Mouse (Mus musculus) intestine, postnatal 0 days (tissue): ENCODE measurements around the gene Ap1s1. TPM values are rescaled to one million over a fixed set of nuclear protein-coding genes. Genes with fewer than 3 reads are reported as not detected.

ENCODE experiments used
- ATAC-seq: fragments of 200-750 bp; cut with Nextera tagmentation; 2 replicates; pipeline ENCODE4 v1.8.0; 2017; ENCODE audit warnings: mild to moderate bottlenecking, moderate TSS enrichment, moderate library complexity
- H3K27ac ChIP-seq: fragments of 300-500 bp; sonication (generic); 2 replicates; pipeline ENCODE4 v1.5.1; 2014; ENCODE audit warnings: mild to moderate bottlenecking, low read depth, low read length, moderate library complexity
- H3K27me3 ChIP-seq: fragments of 300-500 bp; sonication (generic); replicated peaks from 2 replicates; pipeline ENCODE4 v1.6.1; 2014; ENCODE audit warnings: low read length, mixed read lengths; ENCODE audit not compliant: control insufficient read depth, insufficient read depth
- H3K36me3 ChIP-seq: fragments of 300-500 bp; sonication (generic); 2 replicates; pipeline ENCODE4 v1.6.1; 2014; ENCODE audit warnings: mild to moderate bottlenecking, moderate library complexity; ENCODE audit not compliant: control insufficient read depth, insufficient read depth
- H3K4me1 ChIP-seq: fragments of 300-500 bp; sonication (generic); replicated peaks from 2 replicates; pipeline ENCODE4 v1.6.1; 2014; ENCODE audit warnings: antibody characterized with exemption, low read length, mixed read lengths; ENCODE audit not compliant: control insufficient read depth, insufficient read depth
- H3K4me2 ChIP-seq: fragments of 300-500 bp; sonication (generic); replicated peaks from 2 replicates; pipeline ENCODE4 v1.6.1; 2014; ENCODE audit warnings: low read depth, mild to moderate bottlenecking, moderate library complexity
- H3K4me3 ChIP-seq: fragments of 300-500 bp; sonication (generic); 2 replicates; pipeline ENCODE4 v1.5.1; 2014; ENCODE audit warnings: low read depth, low read length
- H3K9ac ChIP-seq: fragments of 300-500 bp; sonication (generic); 2 replicates; pipeline ENCODE4 v1.6.1; 2014; ENCODE audit warnings: mild to moderate bottlenecking, low read depth, low read length
- H3K9me3 ChIP-seq: fragments of 300-500 bp; sonication (generic); 2 replicates; pipeline ENCODE4 v1.6.1; 2016; ENCODE audit warnings: mixed run types; ENCODE audit not compliant: control insufficient read depth
- CTCF ChIP-seq: sonication (generic); IDR thresholded peaks from 2 replicates; pipeline ENCODE4 v1.5.1; 2016; ENCODE audit warnings: low read depth, mild to moderate bottlenecking, control low read depth, antibody characterized with exemption, moderate library complexity
- WGBS: fragments of 180-500 bp; shearing (Covaris S2); extraction: QIAGEN DNeasy Blood & Tissue Kit; methylation state at CpG from one replicate; pipeline ENCODE4 v1.1.7; 2014; 5-methylcytosine and 5-hydroxymethylcytosine counted together
- polyA plus RNA-seq: library from polyadenylated mRNA; unstranded; fragments of >200 nt; fragmentation: Nextera tagmentation; extraction: Ambion mirVana; gene quantifications from 2 replicates; pipeline ENCODE4 v1.2.1, GENCODE M21; 2015

Gene Ap1s1
- polyA plus RNA-seq, 1 experiment from 2014 or later, result 232 TPM

DNA sequence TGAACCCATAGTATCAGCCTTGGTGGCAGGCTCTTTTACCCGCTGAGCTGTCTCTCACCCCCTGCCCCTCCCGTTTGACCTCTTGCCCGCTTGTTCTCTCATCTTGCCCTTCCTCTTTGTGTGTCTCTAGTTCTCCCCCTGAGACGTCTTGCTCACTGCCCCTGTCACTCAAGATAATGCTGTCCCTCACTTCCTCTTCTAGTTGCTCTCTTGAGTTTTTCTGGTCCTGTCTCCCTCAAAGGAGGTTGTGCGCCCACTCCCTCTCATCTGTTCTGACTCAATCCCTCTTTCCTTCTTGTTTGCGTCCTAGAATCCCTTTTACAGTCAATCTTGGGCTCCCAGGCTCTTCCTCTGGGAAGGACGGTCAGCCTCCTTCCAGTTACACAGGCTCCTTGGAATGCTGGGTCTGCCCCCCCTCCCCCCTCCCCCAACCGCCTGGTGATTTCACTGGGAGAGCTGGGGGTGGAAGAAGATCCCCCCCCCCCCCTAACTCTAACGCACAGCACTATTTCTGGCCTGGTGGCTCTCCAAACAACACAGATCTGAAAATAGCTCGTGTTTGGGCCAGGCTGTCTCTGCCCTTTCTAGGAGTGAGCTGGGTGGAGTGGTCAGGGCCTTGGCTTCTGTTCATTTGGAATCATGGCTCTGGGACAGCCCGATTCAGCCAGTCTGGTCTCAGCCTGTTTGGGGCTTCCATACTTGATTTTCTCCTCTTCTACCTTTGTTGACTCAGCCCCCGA is 30.4 kb upstream of the Ap1s1 start:
- no peak overlapping the region; the same call in 1 of the 2 replicates for H3K27ac ChIP-seq
- H3K9ac ChIP-seq, result no peak overlapping the region
- 0 out of 2 replicates have a peak, but pooled peaks cover 7% of the 10 kb centered on the region for H3K4me1 ChIP-seq
- no peak for TF ChIP-seq CTCF
- no peaks in the 10 kb centered on the region for H3K9me3 ChIP-seq
- ATAC-seq, result no peak
- 42% methylated on average over 12 of the region's 12 CpGs for WGBS
- H3K4me2 ChIP-seq, result no peak overlapping the region
- no peaks in the 10 kb centered on the region for H3K36me3 ChIP-seq
- no peak overlapping the region for H3K4me3 ChIP-seq
- H3K27me3 ChIP-seq, result no peaks in the 10 kb centered on the region

DNA sequence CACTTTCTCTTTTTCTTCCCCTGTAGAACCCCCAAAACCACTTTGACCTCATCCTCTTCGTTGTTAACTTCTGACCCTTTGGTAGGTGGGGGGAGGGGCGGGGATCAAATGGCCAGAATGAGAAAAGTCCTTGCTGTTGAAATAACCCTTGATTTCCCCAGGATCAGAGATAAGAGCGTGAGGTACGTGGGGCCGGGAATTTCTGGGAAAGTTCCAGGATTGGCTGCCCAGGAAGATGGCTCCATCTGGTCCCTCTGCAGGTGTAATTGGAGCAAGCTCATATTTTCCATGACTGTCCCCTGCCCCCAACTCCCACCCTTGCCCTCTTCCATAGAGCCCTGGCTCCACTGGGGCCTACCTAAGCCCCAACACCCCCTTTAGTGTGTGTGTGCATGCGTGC is 29.8 kb upstream of the Ap1s1 start:
- H3K27me3 ChIP-seq, result 0 out of 2 replicates have a peak, but pooled peaks cover 3% of the 10 kb centered on the region
- TF ChIP-seq CTCF, result no peak
- WGBS, result 47% methylated on average over 6 of the region's 6 CpGs
- H3K4me3 ChIP-seq, result no peak overlapping the region
- no peaks in the 10 kb centered on the region for H3K9me3 ChIP-seq
- ATAC-seq, result no peak
- H3K4me1 ChIP-seq, result 0 out of 2 replicates have a peak, but pooled peaks cover 7% of the 10 kb centered on the region
- H3K27ac ChIP-seq, result no peak overlapping the region; the same call in 1 of the 2 replicates
- H3K4me2 ChIP-seq, result no peak overlapping the region
- H3K9ac ChIP-seq, result no peak overlapping the region
- H3K36me3 ChIP-seq, result no peaks in the 10 kb centered on the region

DNA sequence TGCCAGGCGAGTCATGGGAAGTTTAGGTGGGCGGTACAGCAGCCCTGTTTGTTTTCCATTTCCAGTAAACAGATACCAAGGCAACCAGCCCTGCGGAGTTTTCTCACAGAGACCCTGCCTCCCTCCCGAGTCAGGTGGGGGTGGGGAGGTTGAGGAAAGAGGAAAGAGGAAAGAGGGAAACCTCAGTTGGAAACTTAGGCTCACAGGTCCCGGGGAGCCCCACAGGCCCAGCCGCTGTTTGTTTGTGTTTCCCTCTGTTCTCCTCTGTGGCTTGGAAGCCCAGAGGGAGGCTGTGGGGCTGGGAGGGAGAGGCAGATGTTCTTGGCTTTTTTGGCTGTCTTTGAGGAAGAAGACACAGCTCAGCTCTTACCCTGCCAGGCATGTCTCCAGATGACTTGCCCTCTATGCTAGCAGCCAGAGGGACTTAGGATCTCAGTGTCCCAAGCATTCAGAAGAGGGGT is 28.3 kb upstream of the Ap1s1 start:
- no peak overlapping the region for H3K4me2 ChIP-seq
- no peak for ATAC-seq
- 0 out of 2 replicates have a peak, but pooled peaks cover 3% of the 10 kb centered on the region for H3K27me3 ChIP-seq
- H3K36me3 ChIP-seq, result no peaks in the 10 kb centered on the region
- WGBS, result 32% methylated on average over 6 of the region's 6 CpGs
- no peak overlapping the region for H3K4me3 ChIP-seq
- no peaks in the 10 kb centered on the region for H3K9me3 ChIP-seq
- no peak overlapping the region for H3K27ac ChIP-seq
- H3K9ac ChIP-seq, result no peak overlapping the region
- 0 out of 2 replicates have a peak, but pooled peaks cover 7% of the 10 kb centered on the region for H3K4me1 ChIP-seq
- TF ChIP-seq CTCF, result no peak

DNA sequence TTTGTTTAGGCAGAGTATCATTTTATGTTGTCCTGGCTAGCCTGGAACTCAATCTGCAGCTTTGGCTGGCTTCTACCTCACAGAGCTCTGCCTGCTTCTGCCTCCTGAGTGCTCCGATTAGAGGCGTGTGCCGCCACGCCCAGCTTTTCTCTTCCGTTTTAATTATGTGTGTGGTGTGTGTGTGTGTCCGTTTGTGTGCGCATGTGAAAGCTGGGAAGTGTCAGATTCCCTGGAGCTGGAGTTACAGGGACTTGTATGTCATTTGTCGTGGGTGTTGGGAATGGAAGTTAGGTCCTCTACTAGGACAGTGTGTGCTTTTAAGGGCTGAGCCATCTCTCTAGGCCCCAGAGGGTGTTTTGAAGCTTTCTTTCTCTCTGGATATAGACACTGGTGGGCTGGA is 27.2 kb upstream of the Ap1s1 start:
- 0 out of 2 replicates have a peak, but pooled peaks cover 3% of the 10 kb centered on the region for H3K27me3 ChIP-seq
- 0 out of 2 replicates have a peak, but pooled peaks cover 7% of the 10 kb centered on the region for H3K4me1 ChIP-seq
- H3K4me2 ChIP-seq, result no peak overlapping the region
- TF ChIP-seq CTCF, result no peak
- no peak overlapping the region for H3K27ac ChIP-seq
- ATAC-seq, result no peak
- no peak overlapping the region for H3K9ac ChIP-seq
- no peaks in the 10 kb centered on the region for H3K9me3 ChIP-seq
- WGBS, result 89% methylated on average over 8 of the region's 8 CpGs
- H3K36me3 ChIP-seq, result no peaks in the 10 kb centered on the region
- H3K4me3 ChIP-seq, result no peak overlapping the region

DNA sequence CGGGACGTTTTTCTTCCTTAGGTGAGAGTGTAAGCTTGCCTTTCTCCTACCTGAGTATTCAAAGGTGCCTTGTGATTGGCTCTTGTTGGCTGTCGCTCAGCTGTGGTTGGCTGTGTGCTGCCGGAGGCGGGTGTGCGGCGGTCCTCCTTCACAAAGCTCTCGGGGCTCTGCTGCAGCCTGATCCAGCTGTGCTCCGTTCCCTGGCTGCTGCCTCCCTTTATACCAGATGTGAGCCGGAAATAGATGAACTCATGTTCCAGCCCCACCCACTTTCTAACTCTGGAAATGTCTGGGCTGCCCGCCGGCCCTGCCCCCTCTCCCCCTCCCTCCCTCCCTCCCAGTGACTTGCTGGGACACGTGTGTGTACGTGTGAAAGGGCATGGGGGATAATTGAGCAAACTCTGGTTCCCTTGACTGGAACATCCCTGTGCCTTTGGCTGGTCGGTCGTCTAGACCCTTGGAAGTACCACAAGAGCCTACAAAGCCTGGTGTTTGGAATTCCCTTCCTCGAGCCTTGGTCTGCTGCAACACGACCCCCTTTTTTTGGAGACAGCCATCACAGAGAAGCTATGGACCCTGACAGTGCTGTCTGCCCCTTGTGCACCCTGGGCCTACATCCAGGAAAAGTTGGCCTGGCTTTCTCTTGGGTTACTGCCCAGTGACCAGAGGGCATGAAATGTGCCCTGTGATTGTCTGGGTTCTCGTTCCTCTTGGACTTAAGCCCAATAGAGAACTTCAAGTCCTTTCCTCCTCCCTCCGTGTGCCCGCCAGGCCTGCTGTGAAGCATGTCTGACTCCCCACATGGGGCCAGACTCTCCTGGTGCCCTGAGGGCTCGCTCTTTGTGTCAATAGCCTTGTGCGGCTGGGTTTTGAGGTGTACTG is 26.4 kb upstream of the Ap1s1 start, which contains the start of gene Serpine1:
Gene Serpine1, minus strand, starts transcription at position 190 of the 882 bp plus-strand sequence.
- ATAC-seq, result peak; percentile 71
- 21% methylated on average over 23 of the region's 23 CpGs for WGBS
- TF ChIP-seq CTCF, result no peak

More for the DNA sequence above, 26.4 kb upstream of the Ap1s1 start, which contains the start of gene Serpine1:
- H3K36me3 ChIP-seq, result no peaks in the 10 kb centered on the region
- 0 out of 2 replicates have a peak, but pooled peaks cover 3% of the 10 kb centered on the region for H3K27me3 ChIP-seq
- peak within 1 kb of the TSS; percentile 16 for H3K4me3 ChIP-seq
- no peak within 1 kb of the TSS for H3K27ac ChIP-seq
- H3K9ac ChIP-seq, result no peak within 1 kb of the TSS
- 0 out of 2 replicates have a peak, but pooled peaks cover 7% of the 10 kb centered on the region for H3K4me1 ChIP-seq
- H3K9me3 ChIP-seq, result no peaks in the 10 kb centered on the region
- H3K4me2 ChIP-seq, result peak within 1 kb of the TSS; percentile 49
